Mouse (Mus musculus) stomach, postnatal 0 days (tissue): ENCODE results near the gene Chst11.

Source experiments
- CTCF ChIP-seq: IDR thresholded peaks from 2 replicates; pipeline ENCODE4 v1.5.1; 2016; ENCODE audit warnings: antibody characterized with exemption, low read depth, mild to moderate bottlenecking, moderate library complexity
- EP300 ChIP-seq: optimal IDR thresholded peaks from 2 replicates; pipeline ENCODE3; 2016; ENCODE audit warnings: antibody characterized with exemption

DNA sequence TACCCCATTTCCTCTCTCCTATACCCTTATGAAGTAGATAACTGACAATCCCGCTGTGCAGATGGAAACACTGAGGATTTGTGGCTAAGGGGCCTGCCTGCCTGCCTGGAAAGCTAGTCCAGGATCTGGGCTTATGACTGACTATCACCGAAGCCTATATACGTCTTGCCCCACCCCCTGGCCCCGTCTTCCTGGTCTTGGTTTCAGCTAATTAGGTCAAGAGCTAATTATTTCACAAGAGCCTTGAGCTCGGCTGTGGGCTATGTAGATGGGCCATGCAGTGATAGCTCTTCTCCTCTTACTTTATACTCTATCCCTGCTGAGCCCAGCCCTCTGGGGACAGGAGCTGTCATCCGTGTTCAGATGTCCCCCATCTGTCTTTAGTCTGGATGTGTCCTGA lies 12.2 kb downstream of the Chst11 start:
- no peak for TF ChIP-seq CTCF
- TF ChIP-seq EP300 = no peak
